Mouse (Mus musculus) brain, embryonic 14.5 days (tissue): ENCODE measurements around the gene Rrp15.

Source experiments
- CTCF ChIP-seq: fragments of 200-500 bp; IDR thresholded peaks from 2 replicates; pipeline ENCODE4 v1.5.1; 2012; ENCODE audit warnings: inconsistent platforms, mild to moderate bottlenecking, moderate library complexity, borderline replicate concordance; ENCODE audit not compliant: insufficient read depth, insufficient read length; ENCODE audit errors: extremely low read depth
- POLR2A ChIP-seq: fragments of 200-500 bp; IDR thresholded peaks from 2 replicates; pipeline ENCODE4 v1.6.1; 2012; ENCODE audit warnings: mild to moderate bottlenecking, inconsistent platforms, borderline replicate concordance; ENCODE audit not compliant: poor library complexity, insufficient read depth, insufficient read length, severe bottlenecking; ENCODE audit errors: extremely low read depth

- no peak for TF ChIP-seq CTCF
- no peak for TF ChIP-seq POLR2A
Measured at GRCm38 (mm10) chr1:186682606-186683005, 66.6 kb downstream of the Rrp15 start.
